Mouse (Mus musculus): ENCODE results near the gene Acsm4. TPM values are rescaled to one million over a fixed set of nuclear protein-coding genes. Genes with fewer than 3 reads are reported as not detected.

Acsm4 gene
- polyA plus RNA-seq (2012; rRNA removed) = 0.32 TPM in 1 of 2 replicates, not detected in the other

GRCm38 (mm10) chr7:119689726-119690125 is at the start of gene Acsm4:
Gene Acsm4, plus strand, starts transcription at chr7:119690026.

GRCm38 (mm10) chr7:119720253-119720946 is 30.6 kb downstream of the Acsm4 start, which contains the start of gene Thumpd1:
Gene Thumpd1, minus strand, starts transcription at chr7:119720798.

GRCm38 (mm10) chr7:119760527-119760951 is 70.7 kb downstream of the Acsm4 start, which contains the start of gene Acsm3:
Gene Acsm3, plus strand, starts transcription at chr7:119760923.

Other genes with a start within 250 kb of the Acsm4 start
- not detected in 2 replicates for gene Gp2, start 230.7 kb upstream of the Acsm4 start, polyA plus RNA-seq (2012; rRNA removed)
- gene Umod, start 210.7 kb upstream of the Acsm4 start, polyA plus RNA-seq (2012; rRNA removed) = not detected in 2 replicates
- not detected in 2 replicates for gene Acsm5, start 170.6 kb upstream of the Acsm4 start, polyA plus RNA-seq (2012; rRNA removed)
- gene Pdilt, start 166.5 kb upstream of the Acsm4 start, polyA plus RNA-seq (2012; rRNA removed) = 0.12 TPM in 1 of 2 replicates, not detected in the other
- gene Acsm2, start 135.7 kb upstream of the Acsm4 start, polyA plus RNA-seq (2012; rRNA removed) = not detected in 2 replicates
- not detected in 2 replicates for gene Acsm1, start 83.0 kb upstream of the Acsm4 start, polyA plus RNA-seq (2012; rRNA removed)
- 47.0 and 53.1 TPM in 2 replicates for gene Thumpd1, start 30.8 kb downstream of the Acsm4 start, polyA plus RNA-seq (2012; rRNA removed)
- gene Acsm3, start 70.9 kb downstream of the Acsm4 start, polyA plus RNA-seq (2012; rRNA removed) = 0.11 and 0.22 TPM in 2 replicates
- 42.0 and 45.7 TPM in 2 replicates for gene Rexo5, start 104.0 kb downstream of the Acsm4 start, polyA plus RNA-seq (2012; rRNA removed)
- gene Eri2, start 104.0 kb downstream of the Acsm4 start, polyA plus RNA-seq (2012; rRNA removed) = 10.1 and 20.7 TPM in 2 replicates
- 5.2 and 6.6 TPM in 2 replicates for gene Lyrm1, start 205.8 kb downstream of the Acsm4 start, polyA plus RNA-seq (2012; rRNA removed)
- gene Dcun1d3, start 206.3 kb downstream of the Acsm4 start, polyA plus RNA-seq (2012; rRNA removed) = 9.2 and 11.8 TPM in 2 replicates

All from central nervous system, embryonic 11.5 days (tissue).